15 mouse cellular contexts compared by ENCODE assay signal in genomic region chr7:132409890-132410289, GRCm38 (mm10).
"Had no signal": no experiment of that assay in that cellular context is flagged by ENCODE, and none has a peak within 500 bp of the region (broad histone marks: within the 10 kb centered on the region; RNA-seq: fewer than 3 reads in every experiment).

No protein-coding gene starts in this region.

- H3K27ac ChIP-seq: kidney, embryonic 15.5 days; limb, embryonic 12.5 days; liver, embryonic 13.5 days; lung, embryonic 15.5 days; macrophage; midbrain, embryonic 15.5 days; neural tube, embryonic 12.5 days; stomach, embryonic 15.5 days had no signal

- H3K4me3 ChIP-seq: kidney, embryonic 15.5 days; limb, embryonic 12.5 days; liver, embryonic 13.5 days; lung, embryonic 15.5 days; megakaryocyte, embryonic 14.5 days; midbrain, embryonic 15.5 days; neural tube, embryonic 12.5 days; stomach, embryonic 15.5 days had no signal

- DNase-seq: kidney, adult 2 months; kidney, postnatal 14 days; liver; liver, embryonic 13.5 days; liver, postnatal 0 days; lung, postnatal 14 days; thymus, postnatal 36 days had no signal
